Mouse (Mus musculus) MEL-GATA-1-ER (cell line): ENCODE measurements around the gene Gria2.
A peak's percentile ranks its signal among the peaks of the same experiment; 100 is the strongest.

Source experiments
- DNase-seq: peaks from one replicate; pipeline ENCODE4 v3.0.0-alpha.2; 2012; ENCODE audit warnings: low read depth; ENCODE audit errors: extremely low read depth

Gria2 gene

DNA sequence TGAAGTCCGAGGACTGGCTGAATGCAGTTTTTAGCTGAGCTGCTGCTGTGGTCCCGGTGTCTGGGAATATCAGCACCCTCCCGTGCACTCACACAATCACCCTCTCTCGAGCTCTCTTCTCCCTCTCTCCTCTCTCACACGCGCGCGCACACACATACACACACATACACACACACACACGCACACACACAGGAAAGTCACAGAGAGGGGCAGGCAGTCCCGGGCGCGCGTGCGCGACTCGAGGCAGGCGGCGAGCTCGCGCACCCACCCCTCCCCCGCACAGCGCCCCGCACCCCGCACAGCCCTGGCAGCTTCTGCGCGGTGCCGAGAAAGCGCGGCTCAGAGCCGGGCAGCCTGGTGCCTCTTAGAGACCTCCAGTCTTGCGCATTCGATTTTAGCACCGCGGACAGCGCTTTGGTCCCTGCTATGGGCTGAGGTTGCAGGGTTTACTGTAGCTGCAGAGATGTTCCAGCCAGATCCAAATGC is at the start of gene Gria2:
Gene Gria2 (minus strand): TSS at position 240 of the 486 bp plus-strand sequence.
- no peak for DNase-seq

DNA sequence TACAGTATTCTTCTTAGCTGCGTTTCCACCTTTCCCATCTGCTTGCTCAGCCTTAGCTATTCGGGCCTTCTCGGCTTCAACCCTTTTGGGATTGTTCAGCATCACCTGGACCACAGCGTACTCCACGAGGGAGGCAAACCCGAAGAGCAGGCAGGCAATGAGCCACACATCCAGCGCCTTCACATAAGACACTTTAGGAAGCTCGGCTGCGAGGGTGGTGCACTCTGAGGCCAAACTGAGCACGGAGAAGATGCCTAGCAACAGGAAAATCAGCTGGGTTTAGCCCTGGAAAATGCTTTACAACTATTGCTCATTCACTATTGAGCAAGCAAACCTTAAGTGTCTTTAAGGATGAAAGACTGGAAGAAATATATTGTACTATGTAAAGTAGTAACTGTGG is 48.3 kb upstream of the Gria2 start:
- DNase-seq, result no peak

DNA sequence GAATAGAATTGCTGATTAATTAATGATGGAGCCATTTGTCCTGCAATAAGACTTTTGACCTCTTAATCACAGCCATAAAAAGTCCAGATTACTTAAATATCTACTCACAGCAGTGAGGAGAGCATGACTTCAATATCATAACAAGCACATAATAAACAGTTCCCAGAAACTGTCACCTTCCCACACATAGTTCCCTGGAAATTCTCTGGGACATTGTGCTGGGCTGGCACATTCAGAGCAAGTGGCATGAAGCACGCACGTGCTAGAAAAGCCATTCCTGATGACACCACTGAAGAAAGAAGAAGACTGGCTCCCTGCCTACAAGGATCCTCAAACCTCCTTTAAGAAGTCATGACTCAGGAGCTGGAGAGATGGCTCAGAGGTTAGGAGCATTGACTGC is 43.0 kb upstream of the Gria2 start:
- no peak for DNase-seq

DNA sequence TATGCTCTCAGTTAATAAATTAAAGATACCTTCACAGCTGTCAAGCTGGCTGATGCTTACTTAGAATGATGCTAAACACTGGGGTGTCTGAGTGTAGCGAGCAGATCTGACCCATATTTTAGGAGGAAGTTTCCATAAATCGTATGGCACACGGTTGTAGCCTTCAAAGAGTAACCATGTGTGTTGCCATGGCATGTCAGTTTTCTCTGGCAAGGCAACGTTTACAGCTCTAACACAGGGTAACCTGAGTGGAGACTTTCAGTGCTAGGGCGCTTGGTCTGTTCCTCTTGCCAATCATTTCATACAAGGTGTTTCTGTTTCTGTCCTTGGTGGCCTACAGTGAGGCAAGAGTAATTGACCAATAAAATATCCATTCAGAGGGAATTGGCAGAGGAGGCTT is 37.2 kb upstream of the Gria2 start:
- no peak for DNase-seq

DNA sequence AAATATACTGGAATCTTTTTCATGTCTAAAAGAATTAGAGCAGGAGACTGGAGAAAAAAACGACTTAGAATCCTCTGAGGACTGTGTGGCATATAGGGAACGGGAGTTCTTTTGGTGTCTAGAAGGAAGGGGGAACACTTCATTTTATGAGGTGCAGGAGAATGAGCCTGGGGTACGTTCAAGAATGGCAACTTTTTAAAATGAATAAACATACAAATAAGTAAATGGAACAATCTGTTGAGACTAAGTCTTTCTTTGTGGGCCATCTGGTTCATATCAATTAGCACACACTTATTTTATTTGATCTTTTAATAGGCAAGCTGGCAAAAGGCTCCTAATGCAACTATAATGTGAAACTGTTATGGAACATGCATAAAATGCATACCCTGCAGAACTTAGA is 34.9 kb upstream of the Gria2 start:
- DNase-seq, result no peak

DNA sequence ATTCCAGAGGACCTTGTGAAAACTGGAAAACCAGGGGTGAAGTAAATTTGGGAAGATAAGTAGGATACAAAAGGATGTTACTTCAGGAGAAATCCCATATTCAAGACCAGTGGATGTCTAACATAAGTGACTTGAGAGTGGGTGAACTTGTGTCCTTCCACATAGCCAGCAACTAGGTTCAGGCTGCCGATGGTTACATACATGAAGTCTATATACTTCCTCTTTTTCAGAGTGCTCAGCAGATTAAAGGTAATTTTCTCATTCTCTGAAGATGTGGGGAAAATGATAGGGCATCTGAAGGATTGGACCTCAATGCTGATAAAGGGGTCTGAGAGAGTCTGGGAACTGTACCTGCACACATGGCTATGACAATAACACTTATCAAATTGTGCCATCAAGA is 21.3 kb upstream of the Gria2 start:
- peak; percentile 5 for DNase-seq

DNA sequence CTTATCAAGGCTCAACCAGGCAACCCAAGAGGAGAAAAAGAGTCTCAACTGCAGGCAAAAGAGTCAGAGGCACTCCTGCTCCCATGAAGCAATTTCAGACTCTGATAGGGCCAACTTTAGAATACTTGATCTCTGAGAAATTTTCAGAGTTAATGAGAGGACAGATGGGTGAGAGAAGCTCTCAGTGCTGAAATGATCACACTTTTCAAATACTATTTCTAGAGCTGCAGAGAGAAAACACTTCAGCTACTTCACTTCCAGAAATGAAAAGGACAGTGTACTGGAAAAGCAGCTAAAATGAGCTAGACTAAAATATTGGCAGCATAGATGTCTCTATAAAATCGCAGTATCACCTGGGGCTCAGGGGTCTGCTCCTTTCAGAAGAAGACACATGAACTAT is 16.0 kb upstream of the Gria2 start:
- DNase-seq, result no peak

DNA sequence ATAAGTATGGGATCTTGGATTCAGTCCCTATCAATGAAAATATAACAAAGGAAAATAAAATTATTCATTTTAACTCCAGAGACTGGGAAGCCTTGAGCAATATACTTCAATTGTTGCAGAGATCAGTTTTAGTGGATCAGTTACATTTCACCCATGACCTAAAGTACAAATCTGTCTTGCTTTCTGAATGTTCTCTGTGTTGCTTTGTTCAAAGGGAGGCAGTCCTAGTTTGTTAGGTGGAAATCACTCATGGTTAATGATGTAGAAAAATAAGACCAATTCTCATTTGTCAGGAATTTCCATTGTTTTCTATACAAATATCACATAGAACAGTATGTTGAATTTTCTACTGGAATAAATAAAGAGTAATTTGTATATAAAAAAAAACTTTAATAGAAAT is 11.1 kb upstream of the Gria2 start:
- no peak for DNase-seq

DNA sequence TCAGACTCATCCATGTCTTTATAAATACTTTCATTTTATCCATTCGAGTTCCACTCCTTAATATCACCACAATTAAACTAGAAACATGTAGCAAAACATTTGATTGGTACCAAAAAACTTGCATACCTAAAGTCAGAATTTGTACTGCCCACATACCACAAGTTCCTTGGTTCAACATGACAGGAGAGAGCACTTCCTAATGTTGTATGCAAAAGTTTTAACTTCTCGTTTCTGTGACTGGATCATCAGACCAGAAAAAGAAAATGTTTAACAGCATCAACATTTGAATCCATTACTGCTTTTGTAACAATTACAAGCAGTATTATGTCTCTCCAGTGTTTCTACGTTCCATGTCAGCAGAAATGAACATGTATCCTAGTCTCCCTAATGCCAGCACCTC is 9.6 kb upstream of the Gria2 start:
- DNase-seq, result no peak

DNA sequence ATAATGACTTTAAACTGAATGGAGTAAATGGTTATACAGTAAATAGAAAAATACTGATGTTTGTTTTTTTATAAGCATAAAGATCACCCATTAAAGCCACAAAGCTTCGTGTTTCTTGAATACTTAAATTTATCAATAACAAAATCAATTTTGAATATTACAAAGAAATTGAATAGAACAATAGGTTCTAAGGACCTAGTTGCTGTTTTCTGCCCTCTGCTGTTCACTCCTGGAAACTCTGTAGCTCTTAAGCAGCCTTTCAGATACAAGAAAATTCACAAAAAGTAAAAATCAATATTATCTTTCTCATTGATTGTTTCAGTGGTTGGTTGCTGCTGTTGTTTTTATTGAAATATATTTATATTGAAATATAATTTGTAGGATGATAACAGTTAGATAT is 2.7 kb upstream of the Gria2 start:
- DNase-seq, result no peak

DNA sequence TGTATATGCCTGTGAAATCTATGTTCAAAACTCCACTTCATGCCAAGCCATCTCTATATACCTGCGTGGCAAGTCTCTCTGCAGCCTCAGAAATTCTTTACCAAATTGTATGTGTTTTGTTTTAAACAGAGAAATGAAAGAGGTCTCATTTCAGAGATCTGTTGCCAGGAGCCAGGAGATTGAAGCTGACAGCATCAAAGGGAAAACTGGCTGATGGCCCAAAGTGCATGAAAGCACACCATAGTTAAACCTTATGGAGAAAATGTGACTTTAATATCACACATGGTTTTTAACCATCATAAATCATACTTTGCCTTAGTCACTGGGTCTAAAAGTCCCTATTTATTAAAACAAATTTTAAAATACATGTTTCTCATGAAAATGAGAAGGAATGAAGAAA is 1.2 kb upstream of the Gria2 start:
- no peak for DNase-seq

DNA sequence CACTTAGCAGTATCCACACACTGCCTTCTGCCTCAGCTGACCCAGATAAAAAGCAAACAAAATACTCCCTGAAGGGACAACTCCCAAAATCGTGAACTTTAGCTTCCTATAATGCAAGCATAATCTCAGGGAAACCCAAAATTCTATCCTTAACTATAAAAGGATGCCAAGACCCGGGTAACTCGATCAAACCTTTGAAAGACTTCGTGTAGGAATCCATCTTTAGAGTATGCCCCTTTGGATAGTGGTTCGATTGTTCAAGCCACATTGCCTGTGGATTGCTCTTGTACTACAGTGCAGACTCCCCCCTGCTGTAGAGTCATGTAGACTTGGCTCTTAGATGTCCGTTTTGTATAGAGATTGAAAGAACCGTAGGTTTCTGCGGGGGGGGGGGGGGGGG is 576 bp upstream of the Gria2 start:
- DNase-seq, result no peak

DNA sequence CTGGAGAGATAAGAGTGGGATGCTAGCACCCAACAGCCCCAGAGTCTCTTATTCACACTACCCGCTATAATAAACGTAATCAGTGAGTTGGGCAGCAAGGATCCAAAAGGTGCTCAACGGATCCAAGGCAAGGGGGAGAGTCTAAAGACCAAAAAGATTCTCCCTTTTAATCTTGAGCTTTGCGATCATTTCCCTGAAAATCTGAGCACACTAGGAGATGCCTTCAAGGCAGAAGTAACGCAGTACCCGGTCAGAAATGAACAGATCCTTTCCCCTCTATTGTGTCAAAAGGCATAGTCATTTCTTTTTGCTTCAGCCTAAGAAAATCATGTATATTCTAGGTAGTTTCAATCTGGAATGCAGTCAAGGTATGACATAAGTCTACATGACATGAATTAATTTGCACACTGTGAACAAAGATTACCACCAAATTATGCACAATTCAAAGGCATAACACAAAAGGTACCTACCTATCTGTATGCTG is 766 bp downstream of the Gria2 start:
- no peak for DNase-seq

DNA sequence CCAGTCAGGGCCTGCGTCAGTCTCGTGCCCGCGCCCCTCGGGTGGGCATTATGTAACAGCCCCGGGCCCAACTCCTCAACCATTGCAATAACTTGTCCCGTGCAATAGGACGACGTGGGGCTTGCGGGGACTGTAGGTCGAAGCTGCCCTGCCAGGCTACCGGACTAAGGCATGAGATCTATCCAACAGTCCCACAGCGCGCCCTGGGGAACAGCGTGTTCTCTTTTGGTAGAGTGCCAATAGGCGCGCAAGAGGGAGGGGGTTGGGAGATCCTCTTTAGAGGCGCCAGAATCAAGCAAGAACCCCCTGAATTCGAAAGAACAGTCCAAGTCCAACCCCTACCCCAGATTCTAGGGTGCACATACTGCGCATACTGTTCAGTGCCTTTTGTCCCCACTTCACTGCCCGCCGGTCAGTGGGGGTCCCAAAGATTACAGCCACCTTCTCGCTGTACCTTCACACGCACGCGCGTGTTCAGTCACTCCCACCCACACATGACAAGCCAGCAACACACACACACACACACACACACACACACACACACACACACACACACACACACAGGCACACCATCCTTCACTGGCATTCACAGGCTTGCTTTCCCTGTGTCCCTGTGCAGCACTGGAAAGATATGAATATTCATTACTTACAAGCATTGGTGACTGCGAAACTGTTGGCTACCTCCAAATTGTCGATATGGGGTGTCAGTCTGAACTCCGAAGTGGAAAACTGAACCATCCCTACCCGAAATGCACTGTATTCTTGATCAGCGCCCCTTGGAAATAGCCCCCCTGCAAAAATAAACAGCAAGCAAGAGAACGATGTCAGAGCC is 1.4 kb downstream of the Gria2 start:
- DNase-seq, result no peak

DNA sequence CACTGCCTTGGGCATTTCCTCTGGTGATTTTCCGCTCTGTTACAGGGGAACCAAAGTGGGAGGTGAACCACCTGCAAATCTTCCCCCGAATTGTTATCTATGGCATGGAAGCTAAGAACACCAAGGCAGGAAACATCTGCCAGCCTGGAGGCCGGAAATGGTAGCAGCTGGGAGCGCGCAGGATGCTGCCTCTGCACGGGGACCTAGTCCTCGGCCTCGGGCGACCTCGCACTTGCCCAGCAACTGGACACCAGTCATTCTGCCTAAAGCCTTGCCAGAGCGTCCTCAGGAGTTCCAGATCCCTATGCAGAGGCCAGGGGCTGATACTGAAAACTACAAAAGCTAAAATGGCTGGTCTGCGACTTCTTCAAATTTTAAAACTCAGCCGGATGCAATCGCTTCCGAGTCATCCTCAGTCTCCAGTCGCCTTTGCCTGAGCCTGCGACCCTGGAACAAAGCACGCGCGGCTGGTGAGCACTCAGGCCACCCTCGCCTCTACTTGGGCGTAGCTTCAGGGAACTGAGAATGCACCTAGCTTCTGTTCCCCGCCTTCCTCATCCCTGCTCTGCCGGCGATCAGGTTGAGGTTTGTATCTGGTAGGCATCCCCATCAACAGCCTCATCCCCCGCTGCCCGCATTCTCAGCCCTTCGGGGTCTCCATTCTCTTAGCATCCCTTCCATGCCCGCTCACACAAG is 2.2 kb downstream of the Gria2 start:
- no peak for DNase-seq

DNA sequence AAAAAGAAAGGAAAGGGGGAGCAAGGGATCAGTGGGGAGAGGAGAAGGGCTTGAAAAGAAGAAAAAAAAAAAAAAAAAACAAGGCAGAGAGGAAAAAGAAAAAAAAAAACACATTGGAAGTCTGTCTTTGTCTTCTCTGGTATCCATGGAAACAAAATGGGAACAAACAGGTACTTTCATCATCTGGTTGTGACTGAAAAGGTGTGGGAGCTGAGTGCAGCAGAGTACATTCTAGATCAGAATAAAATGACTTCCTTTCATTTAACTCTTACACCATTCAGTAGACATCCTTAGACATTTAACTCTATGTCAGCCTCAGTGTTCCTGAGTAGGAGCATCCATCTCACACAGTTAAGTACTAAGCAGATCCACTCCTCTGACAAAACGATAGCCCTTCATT is 4.7 kb downstream of the Gria2 start:
- no peak for DNase-seq

DNA sequence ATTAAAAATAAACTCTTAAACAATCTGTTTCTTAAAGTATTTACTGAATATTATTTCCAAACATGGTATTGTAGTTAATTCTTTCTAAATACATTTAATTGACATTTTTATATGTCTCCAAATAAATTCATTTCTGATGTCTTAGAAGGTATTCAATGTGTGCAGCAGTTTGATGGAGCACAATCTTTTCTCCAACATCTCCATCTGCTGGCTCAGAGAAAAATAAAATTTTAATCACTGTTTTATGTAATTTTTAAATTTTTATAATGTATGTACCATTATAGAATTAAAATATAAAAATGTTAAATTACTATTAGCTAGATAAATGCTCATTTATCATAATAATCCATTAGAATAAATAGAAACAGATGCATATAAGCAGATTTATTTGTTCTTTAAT is 5.9 kb downstream of the Gria2 start:
- DNase-seq, result no peak

DNA sequence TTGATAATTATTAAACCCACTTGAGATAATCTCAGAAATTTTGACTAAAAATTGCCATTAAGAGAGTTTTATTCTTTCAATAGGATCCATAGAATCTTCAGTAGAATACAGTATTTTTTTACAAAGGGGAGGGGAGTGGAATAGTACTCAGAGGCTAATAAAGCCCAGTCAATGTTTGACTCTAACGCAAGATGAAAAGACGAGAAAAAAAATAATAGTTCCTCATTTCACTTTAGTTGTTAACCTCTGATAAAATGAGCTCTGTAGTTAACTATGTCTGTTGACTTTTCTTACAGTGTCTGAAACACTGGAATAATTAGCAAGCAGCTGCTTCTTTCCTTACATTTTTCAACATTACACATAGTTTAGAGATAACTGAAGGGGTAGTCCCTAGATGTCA is 7.4 kb downstream of the Gria2 start:
- no peak for DNase-seq

DNA sequence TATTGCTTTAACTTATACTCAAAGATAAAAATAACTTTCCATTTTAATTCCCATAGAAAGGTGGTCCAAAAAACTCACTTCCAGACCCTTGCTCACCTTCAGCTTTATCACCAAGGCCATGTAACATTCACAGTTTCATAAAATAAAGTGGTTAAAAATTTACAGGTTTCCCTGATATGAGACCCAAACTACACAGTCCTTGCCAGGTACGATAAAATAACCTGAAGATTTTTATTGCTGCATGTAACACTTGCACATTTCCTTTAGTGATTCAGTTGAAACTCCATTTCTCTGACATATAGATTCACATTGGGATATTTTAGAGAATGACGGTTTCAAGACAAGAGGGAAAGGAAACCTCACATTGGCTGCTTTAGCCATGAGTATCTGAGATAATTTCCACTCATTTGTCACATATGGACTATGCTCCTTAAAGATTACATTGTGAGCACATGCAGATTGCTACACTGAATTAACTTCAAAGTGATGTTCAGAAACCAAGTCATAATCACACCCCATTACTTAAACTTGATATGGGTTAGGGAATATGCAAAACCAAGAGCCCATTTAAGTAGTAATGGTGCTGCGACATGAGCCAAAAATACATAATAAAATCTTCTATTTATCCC is 15.4 kb downstream of the Gria2 start:
- no peak for DNase-seq

DNA sequence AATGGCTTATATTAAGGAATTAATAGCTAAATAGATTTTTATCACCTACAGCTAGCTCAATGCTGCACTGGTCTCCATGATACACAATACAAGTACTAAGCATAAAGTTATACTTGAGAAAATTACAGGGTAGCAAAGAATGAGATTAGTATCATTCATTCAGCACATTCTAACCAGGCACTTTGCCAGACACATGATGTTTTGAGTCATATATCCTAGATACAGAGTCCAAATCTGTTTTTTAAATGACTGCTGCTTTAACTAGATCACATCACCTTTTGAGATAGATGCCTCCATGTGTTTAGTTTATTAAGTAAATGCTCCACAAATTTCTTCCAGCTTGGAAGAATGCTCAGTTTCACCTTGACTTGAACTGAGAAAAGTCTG is 21.5 kb downstream of the Gria2 start:
- no peak for DNase-seq

DNA sequence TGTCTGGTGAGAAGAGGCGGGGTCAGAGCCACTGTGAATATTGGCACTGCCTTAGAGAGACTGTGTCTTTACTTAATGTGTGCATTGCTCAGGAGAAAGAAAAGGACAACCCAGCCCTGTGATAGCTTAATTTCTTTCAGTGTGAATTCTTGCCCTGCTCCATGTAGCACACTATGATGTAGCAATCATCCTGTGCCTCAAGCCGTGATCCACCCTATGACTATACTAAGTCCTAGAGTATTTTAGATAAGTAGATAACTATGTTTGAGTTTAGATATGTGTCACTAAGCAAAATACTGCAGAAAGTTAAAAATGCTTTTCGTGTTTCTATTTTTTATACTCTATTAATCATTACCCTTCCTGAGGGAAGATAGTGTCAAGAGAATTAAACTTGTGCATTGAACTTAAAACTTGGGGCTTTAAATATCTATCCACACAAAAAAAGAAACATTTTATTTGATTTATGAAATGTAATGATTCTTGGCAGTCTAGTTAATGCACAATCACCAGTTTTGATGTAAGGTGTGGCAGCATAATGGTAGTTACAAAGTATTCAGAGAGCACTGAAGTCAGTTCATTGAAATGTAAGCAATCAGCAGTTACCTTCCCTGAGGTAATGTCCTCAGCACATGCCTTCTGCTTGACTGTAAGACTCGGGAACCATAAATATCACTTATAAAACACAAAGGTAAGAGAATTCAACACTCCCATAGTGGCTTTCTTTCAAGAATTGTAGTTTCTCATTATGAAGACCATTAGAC is 22.1 kb downstream of the Gria2 start:
- DNase-seq, result no peak

DNA sequence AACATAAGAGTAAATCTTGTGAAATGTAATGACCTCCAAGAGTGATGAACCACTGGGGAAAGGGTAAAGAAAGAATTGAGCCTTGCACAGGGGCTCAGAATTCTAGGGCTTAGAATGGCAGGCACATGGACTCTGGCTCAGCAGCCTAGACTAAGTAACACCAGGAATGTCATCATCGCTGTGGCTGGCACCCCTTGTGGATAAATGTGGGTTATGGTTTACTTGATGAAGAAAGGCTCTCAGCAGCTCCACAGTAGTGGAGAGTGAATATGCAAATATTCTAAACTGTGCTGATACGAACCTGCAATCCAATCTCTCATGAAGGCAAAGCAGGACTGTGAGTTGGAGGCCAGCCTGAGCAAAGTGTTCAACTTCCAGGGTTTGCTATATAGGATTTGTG is 26.0 kb downstream of the Gria2 start:
- no peak for DNase-seq
